Mouse (Mus musculus) heart, postnatal 14 days (tissue): Measurements from ENCODE around the gene D130052B06Rik. TPM values are rescaled to one million over a fixed set of nuclear protein-coding genes. Genes with fewer than 3 reads are reported as not detected.

Experiments used
- DNase-seq, 2 experiments: peaks; one replicate each; pipeline ENCODE4 v3.0.0; 2021 to 2022
- intact Hi-C: fragments of 180-260 bp; cut with DNase I; formaldehyde crosslinking; loops from one replicate; pipeline ENCODE4 v1.15.1; 2025
- total RNA-seq, 2 experiments: library from RNA; stranded (reverse); gene quantifications; 2 replicates each; pipeline ENCODE4 v1.2.3; 2021

Gene D130052B06Rik
- total RNA-seq, 2 experiments from 2014 or later: not detected

- intact Hi-C loops: no loop called here
- DNase-seq: no peak
These were observed 61.2 kb downstream of the D130052B06Rik start for GRCm38 (mm10) chr11:33660016-33660913.

- intact Hi-C loops: no loop called here
- DNase-seq: no peak
These were observed 64.5 kb downstream of the D130052B06Rik start for GRCm38 (mm10) chr11:33663599-33663998.

- no peak for DNase-seq
- intact Hi-C loops: no loop called here
These were observed 69.3 kb downstream of the D130052B06Rik start for GRCm38 (mm10) chr11:33668376-33668775.

- intact Hi-C loops: no loop called here
These were observed 71.2 kb downstream of the D130052B06Rik start for GRCm38 (mm10) chr11:33670105-33670965.

More at GRCm38 (mm10) chr11:33670105-33670965, 71.2 kb downstream of the D130052B06Rik start:
- no peak for DNase-seq

Other genes starting within 250 kb of the D130052B06Rik start
- gene Ranbp17, start 85.6 kb upstream of the D130052B06Rik start, total RNA-seq: 1 to 10 TPM; 1.1 to 1.6 TPM
- under 1 TPM in 1 of 2 experiments, not detected in 1; 0.48 TPM for gene Gabrp, start 20.3 kb upstream of the D130052B06Rik start, total RNA-seq